Mouse (Mus musculus): ENCODE measurements around the gene Smap2. TPM values are rescaled to one million over a fixed set of nuclear protein-coding genes. Genes with fewer than 3 reads are reported as not detected.

The Smap2 gene
- polyA plus RNA-seq, 1 experiment from 2014 or later: 19.6 TPM

DNA sequence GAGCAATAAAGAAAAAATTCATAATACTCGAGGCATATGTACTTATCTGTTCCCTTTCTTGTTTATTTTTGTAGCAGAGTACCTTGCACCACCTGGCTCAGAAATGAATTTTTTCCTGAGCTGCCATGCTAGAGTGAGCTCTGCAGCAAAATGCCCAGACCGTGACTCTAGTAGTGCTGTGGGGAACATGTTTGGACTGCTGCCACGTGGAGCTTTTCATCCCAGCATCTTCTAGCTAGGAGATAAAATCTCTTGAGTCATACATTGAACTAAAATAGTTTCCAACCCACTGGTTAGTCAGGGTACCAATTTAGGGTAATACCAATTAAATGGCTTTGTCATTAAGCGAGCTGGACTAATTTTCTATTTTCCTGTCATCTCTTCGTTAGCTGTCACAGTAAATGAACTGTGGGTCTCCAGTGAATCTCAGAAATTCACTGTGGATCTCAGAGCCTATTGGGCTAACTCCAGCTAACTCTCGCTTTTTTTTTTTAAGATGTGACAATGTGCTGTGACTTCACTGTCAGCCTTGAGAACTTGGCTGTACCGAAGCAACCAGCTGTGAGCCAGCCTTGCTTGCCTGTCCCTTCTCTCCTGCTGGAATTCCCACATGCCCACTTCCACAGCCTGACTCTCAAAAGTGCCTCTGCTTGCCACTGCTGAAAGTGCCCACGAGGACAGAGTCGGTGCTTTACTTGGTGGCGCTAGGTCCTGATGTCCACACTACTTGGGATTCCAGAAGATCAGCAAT, 3.2 kb upstream of the Smap2 start:
- no peak for ATAC-seq (ENCODE audit: insufficient number of reproducible peaks, low FRiP score)
- H3K9ac ChIP-seq: no peak overlapping the region
- H3K4me2 ChIP-seq: no peak overlapping the region
- WGBS: 60% methylated on average over 10 of the region's 10 CpGs
- no peaks in the 10 kb centered on the region for H3K27me3 ChIP-seq (replicated peaks)
- peaks cover 49% of the 10 kb centered on the region for H3K4me1 ChIP-seq (replicated peaks)
- H3K4me3 ChIP-seq: no peak overlapping the region
- no peaks in the 10 kb centered on the region for H3K9me3 ChIP-seq (replicated peaks)
- H3K27ac ChIP-seq (ENCODE audit: poor library complexity, severe bottlenecking): no peak overlapping the region
- H3K36me3 ChIP-seq: no peaks in the 10 kb centered on the region

DNA sequence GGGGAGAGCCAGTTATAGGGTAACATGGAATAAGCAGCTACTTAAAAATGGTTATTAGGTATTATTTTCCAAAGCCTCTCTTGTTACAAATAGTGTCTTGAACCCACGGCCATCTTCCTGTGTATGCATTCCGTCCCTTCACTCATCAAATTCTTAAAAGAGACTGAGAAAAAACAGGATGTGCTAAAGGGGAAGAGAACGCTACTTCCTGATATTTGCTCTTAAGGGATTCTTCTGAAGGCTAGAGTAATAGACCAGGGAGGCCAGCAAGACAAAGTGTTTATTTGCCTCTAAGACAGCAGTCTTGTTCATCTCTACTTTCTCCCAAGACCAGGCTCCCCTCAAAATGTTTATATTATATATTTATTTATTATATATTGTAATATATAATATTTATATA, 1.2 kb upstream of the Smap2 start:
- H3K4me1 ChIP-seq (replicated peaks): peaks cover 57% of the 10 kb centered on the region
- no peak overlapping the region for H3K4me2 ChIP-seq
- H3K4me3 ChIP-seq: no peak overlapping the region
- no peaks in the 10 kb centered on the region for H3K27me3 ChIP-seq (replicated peaks)
- ATAC-seq (ENCODE audit: insufficient number of reproducible peaks, low FRiP score): no peak
- H3K36me3 ChIP-seq: no peaks in the 10 kb centered on the region
- 71% methylated on average over 3 of the region's 3 CpGs for WGBS
- H3K9ac ChIP-seq: no peak overlapping the region
- H3K9me3 ChIP-seq (replicated peaks): no peaks in the 10 kb centered on the region
- H3K27ac ChIP-seq (ENCODE audit: poor library complexity, severe bottlenecking): no peak overlapping the region

DNA sequence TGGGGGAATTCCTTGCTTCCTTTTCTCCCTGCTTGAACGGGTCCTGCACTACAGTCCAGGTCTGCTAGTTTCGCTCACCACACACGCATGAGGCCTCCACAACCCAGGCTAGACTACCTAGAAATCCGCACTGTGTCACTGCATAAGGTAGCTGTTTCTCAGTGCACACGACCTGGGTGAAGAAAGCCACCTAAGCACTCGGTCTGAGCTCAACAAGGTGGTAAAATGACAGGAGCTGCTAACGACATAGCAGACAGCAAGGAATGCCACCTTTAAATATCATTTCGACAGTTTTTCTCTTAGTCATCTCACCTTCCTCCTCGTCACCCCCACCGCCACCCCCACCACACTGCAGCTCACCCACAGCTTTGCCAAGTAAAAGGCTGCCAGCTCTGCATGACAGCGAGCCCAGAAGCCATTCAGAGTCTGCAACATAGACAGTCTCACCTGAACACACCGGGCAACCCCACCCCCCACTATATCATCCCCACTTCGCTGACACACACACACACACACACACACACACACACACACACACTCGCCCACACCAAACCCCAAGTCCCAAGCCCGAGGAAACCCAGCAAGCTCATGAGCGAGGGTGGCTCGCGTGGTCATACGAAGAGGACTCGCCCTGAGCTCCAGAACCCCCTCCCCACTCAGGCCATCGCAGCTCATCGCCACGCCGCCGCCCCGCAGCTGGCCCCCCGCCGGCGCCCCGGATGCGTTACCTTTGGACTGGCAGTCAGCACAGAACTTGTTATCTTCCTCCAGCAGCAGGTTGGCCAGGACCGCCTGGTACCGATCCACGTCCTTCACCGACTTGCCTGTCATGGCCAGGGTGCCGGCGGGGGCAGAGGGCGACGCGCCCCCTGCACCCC, 787 bp downstream of the Smap2 start:
- Histone ChIP-seq H3K27me3 (replicated peaks) (no peaks in the 10 kb centered on the region), H3K4me1 (replicated peaks) (peaks cover 47% of the 10 kb centered on the region), H3K4me2 (peak overlapping the region; percentile 93), H3K9me3 (replicated peaks) (no peaks in the 10 kb centered on the region), H3K4me3 (peak overlapping the region; percentile 91), H3K9ac (peak overlapping the region; percentile 91), H3K36me3 (no peaks in the 10 kb centered on the region), H3K27ac (ENCODE audit: poor library complexity, severe bottlenecking) (peak overlapping the region; percentile 35)
- ATAC-seq (ENCODE audit: insufficient number of reproducible peaks, low FRiP score): no peak; the same call in 1 of the 2 replicates
- WGBS: 4% methylated on average over 40 of the region's 40 CpGs

DNA sequence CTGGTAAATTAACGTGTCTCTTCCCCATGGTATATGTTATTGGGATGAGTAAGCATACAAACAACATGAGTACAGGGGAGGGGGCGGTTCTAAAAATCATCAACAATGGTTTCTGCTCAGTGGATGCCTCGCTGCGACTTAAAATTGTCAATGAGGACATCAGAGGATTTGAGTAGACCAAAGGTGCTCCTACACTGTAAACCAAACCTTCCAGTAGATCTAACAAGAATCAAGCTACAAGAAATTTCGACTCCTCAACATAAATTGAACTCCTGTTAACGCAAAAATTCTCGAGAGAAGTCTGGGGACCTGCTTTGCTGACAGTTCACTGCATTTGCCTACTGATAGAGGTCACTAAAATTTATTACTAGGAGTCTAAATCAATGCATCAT, 1.8 kb downstream of the Smap2 start:
- ATAC-seq (ENCODE audit: insufficient number of reproducible peaks, low FRiP score): no peak
- H3K4me3 ChIP-seq: 0 out of 2 replicates have a peak overlapping the region, but pooled peaks have one; percentile 13
- H3K4me2 ChIP-seq: peak overlapping the region; percentile 45
- H3K27ac ChIP-seq (ENCODE audit: poor library complexity, severe bottlenecking): no peak overlapping the region
- peaks cover 42% of the 10 kb centered on the region for H3K4me1 ChIP-seq (replicated peaks)
- no peak overlapping the region; the same call in 1 of the 2 replicates for H3K9ac ChIP-seq
- 77% methylated on average over 7 of the region's 7 CpGs for WGBS
- no peaks in the 10 kb centered on the region for H3K27me3 ChIP-seq (replicated peaks)
- no peaks in the 10 kb centered on the region for H3K36me3 ChIP-seq
- no peaks in the 10 kb centered on the region for H3K9me3 ChIP-seq (replicated peaks)

- H3K9ac ChIP-seq: no peak overlapping the region; the same call in 1 of the 2 replicates
- H3K27me3 ChIP-seq (replicated peaks): no peaks in the 10 kb centered on the region
- no peak for ATAC-seq (ENCODE audit: insufficient number of reproducible peaks, low FRiP score)
- H3K4me2 ChIP-seq: peak overlapping the region; percentile 45
- H3K4me3 ChIP-seq: peak overlapping the region; percentile 13; the same call in 1 of the 2 replicates
- H3K36me3 ChIP-seq: no peaks in the 10 kb centered on the region
- no peak overlapping the region for H3K27ac ChIP-seq (ENCODE audit: poor library complexity, severe bottlenecking)
- H3K9me3 ChIP-seq (replicated peaks): no peaks in the 10 kb centered on the region
- H3K4me1 ChIP-seq (replicated peaks): peaks cover 36% of the 10 kb centered on the region
- WGBS: 43% methylated on average over 10 of the region's 10 CpGs
Measured at GRCm38 (mm10) chr4:121014594-121015267, 2.3 kb downstream of the Smap2 start.

GRCm38 (mm10) chr4:121010770-121011549, 6.1 kb downstream of the Smap2 start:
- H3K36me3 ChIP-seq: no peaks in the 10 kb centered on the region
- H3K9ac ChIP-seq: no peak overlapping the region
- no peak overlapping the region for H3K4me2 ChIP-seq
- no peak overlapping the region for H3K27ac ChIP-seq (ENCODE audit: poor library complexity, severe bottlenecking)
- peaks cover 37% of the 10 kb centered on the region for H3K4me1 ChIP-seq (replicated peaks)
- H3K4me3 ChIP-seq: no peak overlapping the region
- H3K27me3 ChIP-seq (replicated peaks): no peaks in the 10 kb centered on the region
- H3K9me3 ChIP-seq (replicated peaks): no peaks in the 10 kb centered on the region
- 83% methylated on average over 11 of the region's 11 CpGs for WGBS
- no peak for ATAC-seq (ENCODE audit: insufficient number of reproducible peaks, low FRiP score)

DNA sequence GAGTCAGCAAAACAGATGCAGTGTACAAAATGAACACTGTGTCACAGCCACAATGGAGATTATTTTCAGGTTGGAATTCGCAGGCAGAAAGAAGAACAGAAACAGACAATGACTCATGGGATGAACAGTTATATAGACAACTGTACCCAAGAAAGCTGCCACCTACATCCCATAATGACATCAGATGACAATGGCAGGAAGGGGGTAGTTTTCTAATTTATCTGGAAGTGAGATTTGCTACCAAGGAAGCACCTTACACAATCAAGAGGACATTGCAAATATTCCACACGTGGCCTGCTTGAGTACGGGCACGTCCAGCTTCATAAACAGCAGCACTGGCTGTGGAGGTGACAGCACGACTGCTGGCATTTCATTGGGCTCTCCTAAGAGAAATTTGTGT, 7.9 kb downstream of the Smap2 start:
- Histone ChIP-seq H3K36me3 (no peaks in the 10 kb centered on the region), H3K27ac (ENCODE audit: poor library complexity, severe bottlenecking) (no peak overlapping the region), H3K4me1 (replicated peaks) (peaks cover 35% of the 10 kb centered on the region), H3K4me3 (no peak overlapping the region), H3K27me3 (replicated peaks) (no peaks in the 10 kb centered on the region), H3K9ac (no peak overlapping the region), H3K4me2 (no peak overlapping the region), H3K9me3 (replicated peaks) (no peaks in the 10 kb centered on the region)
- no peak for ATAC-seq (ENCODE audit: insufficient number of reproducible peaks, low FRiP score)
- WGBS: 66% methylated on average over 5 of the region's 5 CpGs

GRCm38 (mm10) chr4:121008071-121008745, 8.8 kb downstream of the Smap2 start:
- Histone ChIP-seq H3K27me3 (replicated peaks) (no peaks in the 10 kb centered on the region), H3K9ac (no peak overlapping the region), H3K27ac (ENCODE audit: poor library complexity, severe bottlenecking) (no peak overlapping the region), H3K4me3 (no peak overlapping the region), H3K4me1 (replicated peaks) (peaks cover 43% of the 10 kb centered on the region), H3K4me2 (no peak overlapping the region), H3K36me3 (no peaks in the 10 kb centered on the region), H3K9me3 (replicated peaks) (no peaks in the 10 kb centered on the region)
- WGBS: 69% methylated on average over 3 of the region's 3 CpGs
- ATAC-seq (ENCODE audit: insufficient number of reproducible peaks, low FRiP score): no peak

DNA sequence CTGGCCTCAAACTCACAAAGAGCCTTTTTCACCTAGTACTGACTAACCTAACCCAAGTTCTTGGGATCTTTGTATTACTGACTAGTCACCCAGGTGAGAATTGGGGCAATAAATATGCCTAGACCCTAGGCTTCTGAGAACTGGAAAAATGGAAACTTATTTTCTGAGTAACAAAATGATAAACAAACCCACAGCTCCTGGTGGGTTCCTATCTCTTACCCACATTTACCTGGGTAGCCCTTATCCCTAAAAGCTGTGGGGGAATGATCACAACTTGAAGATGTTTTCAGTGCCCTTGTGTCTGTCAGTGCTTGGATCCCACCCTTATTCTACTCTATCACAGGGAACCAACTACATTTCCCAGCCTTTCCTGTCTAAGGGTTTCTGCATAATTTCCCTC, 10.0 kb downstream of the Smap2 start:
- H3K4me1 ChIP-seq (replicated peaks): peaks cover 53% of the 10 kb centered on the region
- H3K9ac ChIP-seq: no peak overlapping the region
- H3K4me3 ChIP-seq: no peak overlapping the region
- H3K27ac ChIP-seq (ENCODE audit: poor library complexity, severe bottlenecking): no peak overlapping the region
- H3K36me3 ChIP-seq: no peaks in the 10 kb centered on the region
- no peaks in the 10 kb centered on the region for H3K9me3 ChIP-seq (replicated peaks)
- no peak overlapping the region for H3K4me2 ChIP-seq
- no peak for ATAC-seq (ENCODE audit: insufficient number of reproducible peaks, low FRiP score)
- H3K27me3 ChIP-seq (replicated peaks): no peaks in the 10 kb centered on the region

DNA sequence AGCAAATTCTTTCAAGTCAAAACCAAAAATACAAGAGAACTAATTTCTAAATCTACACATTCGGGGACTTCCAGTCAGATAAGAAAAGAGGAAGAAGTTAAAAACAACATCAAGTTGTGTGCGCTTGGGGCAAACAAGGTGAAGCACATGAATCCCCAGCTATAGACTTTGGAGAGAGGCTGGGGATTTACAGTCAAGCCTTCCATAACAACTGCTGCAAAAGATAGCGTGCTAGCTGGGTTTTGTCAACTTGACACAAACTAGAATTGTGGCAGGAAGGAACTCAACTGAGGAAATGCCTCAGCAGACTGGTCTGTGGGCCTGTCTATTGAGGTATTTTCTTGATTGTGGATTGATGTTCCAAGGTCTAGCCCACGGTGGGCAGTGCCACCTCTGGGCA, 12.4 kb downstream of the Smap2 start:
- no peak overlapping the region for H3K4me3 ChIP-seq
- H3K4me1 ChIP-seq (replicated peaks): peaks cover 62% of the 10 kb centered on the region
- peak overlapping the region; percentile 65 for H3K27ac ChIP-seq (ENCODE audit: poor library complexity, severe bottlenecking)
- H3K36me3 ChIP-seq: no peaks in the 10 kb centered on the region
- H3K4me2 ChIP-seq: peak overlapping the region; percentile 3; the same call in 1 of the 2 replicates
- H3K9me3 ChIP-seq (replicated peaks): no peaks in the 10 kb centered on the region
- peak; percentile 34; the same call in 1 of the 2 replicates for ATAC-seq (ENCODE audit: insufficient number of reproducible peaks, low FRiP score)
- 33% methylated on average over 4 of the region's 4 CpGs for WGBS
- no peaks in the 10 kb centered on the region for H3K27me3 ChIP-seq (replicated peaks)
- no peak overlapping the region for H3K9ac ChIP-seq
